Mouse (Mus musculus) limb, embryonic 13.5 days (tissue): ENCODE results near the gene Fbll1. TPM values are rescaled to one million over a fixed set of nuclear protein-coding genes. Genes with fewer than 3 reads are reported as not detected.

Source experiments
- ATAC-seq: fragments of 200-750 bp; cut with Nextera tagmentation; 2 replicates; pipeline ENCODE4 v1.8.0; 2017; ENCODE audit warnings: low read depth, moderate number of reproducible peaks, moderate TSS enrichment; ENCODE audit not compliant: low FRiP score
- H3K27ac ChIP-seq: fragments of 300-500 bp; sonication (generic); 2 replicates; pipeline ENCODE4 v1.5.1; 2015; ENCODE audit warnings: inconsistent platforms, mild to moderate bottlenecking, moderate library complexity
- H3K27me3 ChIP-seq: fragments of 300-500 bp; sonication (generic); 2 replicates; pipeline ENCODE4 v1.6.1; 2015; ENCODE audit warnings: mild to moderate bottlenecking, inconsistent platforms
- H3K36me3 ChIP-seq: fragments of 300-500 bp; sonication (generic); 2 replicates; pipeline ENCODE4 v1.6.1; 2015; ENCODE audit warnings: inconsistent platforms, mild to moderate bottlenecking, moderate library complexity
- H3K4me1 ChIP-seq: fragments of 300-500 bp; sonication (generic); 2 replicates; pipeline ENCODE4 v1.6.1; 2015; ENCODE audit warnings: inconsistent platforms
- H3K4me2 ChIP-seq: fragments of 300-500 bp; sonication (generic); replicated peaks from 2 replicates; pipeline ENCODE4 v1.6.1; 2015; ENCODE audit warnings: inconsistent platforms, mild to moderate bottlenecking, moderate library complexity
- H3K4me3 ChIP-seq: fragments of 300-500 bp; sonication (generic); 2 replicates; pipeline ENCODE4 v1.5.1; 2015; ENCODE audit warnings: moderate library complexity, mild to moderate bottlenecking, inconsistent platforms
- H3K9ac ChIP-seq: fragments of 300-500 bp; sonication (generic); 2 replicates; pipeline ENCODE4 v1.6.1; 2015; ENCODE audit warnings: mild to moderate bottlenecking, inconsistent platforms
- H3K9me3 ChIP-seq: fragments of 300-500 bp; sonication (generic); 2 replicates; pipeline ENCODE4 v1.6.1; 2016; ENCODE audit warnings: inconsistent platforms
- WGBS: fragments of 180-500 bp; shearing (Covaris S2); methylation state at CpG from one replicate; pipeline ENCODE4 v1.1.7; 2015; 5-methylcytosine and 5-hydroxymethylcytosine counted together
- polyA plus RNA-seq: library from polyadenylated mRNA; unstranded; fragments of >200 nt; fragmentation: Nextera tagmentation; extraction: Ambion mirVana; gene quantifications from 2 replicates; pipeline ENCODE4 v1.2.1, GENCODE M21; 2015

The Fbll1 gene
- polyA plus RNA-seq, 1 experiment from 2014 or later, result not detected

DNA sequence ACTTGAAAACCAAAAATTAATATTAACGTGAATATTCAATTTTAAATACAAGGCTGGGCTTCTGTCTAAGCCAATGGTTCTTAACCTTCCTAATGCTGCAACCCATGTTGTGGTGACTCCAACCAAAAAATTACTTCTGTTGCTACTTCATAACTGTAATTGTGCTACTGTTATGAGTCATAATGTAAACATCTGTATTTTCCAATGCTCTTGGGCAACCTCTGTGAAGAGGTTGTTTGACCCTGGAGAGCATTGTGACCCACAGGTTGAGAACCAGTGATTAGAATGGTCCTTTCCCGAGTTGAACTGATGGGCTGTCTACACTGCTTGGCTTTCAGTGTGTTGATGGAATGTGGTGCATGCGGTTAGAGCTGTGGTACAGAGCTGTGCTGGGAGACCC is 22.2 kb downstream of the Fbll1 start:
- H3K27me3 ChIP-seq, result no peaks in the 10 kb centered on the region
- peaks cover 52% of the 10 kb centered on the region for H3K36me3 ChIP-seq
- ATAC-seq, result no peak
- 92% methylated on average over 3 of the region's 3 CpGs for WGBS
- H3K9ac ChIP-seq, result no peak overlapping the region
- H3K9me3 ChIP-seq, result no peaks in the 10 kb centered on the region
- H3K27ac ChIP-seq, result no peak overlapping the region
- H3K4me2 ChIP-seq, result no peak overlapping the region
- H3K4me3 ChIP-seq, result no peak overlapping the region
- H3K4me1 ChIP-seq, result no peaks in the 10 kb centered on the region

- Histone ChIP-seq H3K9ac (no peak overlapping the region), H3K27ac (no peak overlapping the region), H3K4me2 (no peak overlapping the region), H3K36me3 (peaks cover 50% of the 10 kb centered on the region), H3K4me1 (peaks cover 8% of the 10 kb centered on the region), H3K9me3 (no peaks in the 10 kb centered on the region), H3K27me3 (no peaks in the 10 kb centered on the region), H3K4me3 (no peak overlapping the region)
- 97% methylated on average over 3 of the region's 3 CpGs for WGBS
- no peak for ATAC-seq
These were observed 23.1 kb downstream of the Fbll1 start for GRCm38 (mm10) chr11:35775606-35776005.

- WGBS, result 62% methylated on average over 9 of the region's 9 CpGs
- Histone ChIP-seq H3K4me3 (peak overlapping the region; percentile 93), H3K9me3 (no peaks in the 10 kb centered on the region), H3K27me3 (no peaks in the 10 kb centered on the region), H3K4me1 (peaks cover 11% of the 10 kb centered on the region), H3K4me2 (peak overlapping the region; percentile 79), H3K27ac (no peak overlapping the region), H3K9ac (peak overlapping the region; percentile 91), H3K36me3 (peaks cover 8% of the 10 kb centered on the region)
- no peak for ATAC-seq
These were observed 27.8 kb downstream of the Fbll1 start for GRCm38 (mm10) chr11:35770741-35771504.

DNA sequence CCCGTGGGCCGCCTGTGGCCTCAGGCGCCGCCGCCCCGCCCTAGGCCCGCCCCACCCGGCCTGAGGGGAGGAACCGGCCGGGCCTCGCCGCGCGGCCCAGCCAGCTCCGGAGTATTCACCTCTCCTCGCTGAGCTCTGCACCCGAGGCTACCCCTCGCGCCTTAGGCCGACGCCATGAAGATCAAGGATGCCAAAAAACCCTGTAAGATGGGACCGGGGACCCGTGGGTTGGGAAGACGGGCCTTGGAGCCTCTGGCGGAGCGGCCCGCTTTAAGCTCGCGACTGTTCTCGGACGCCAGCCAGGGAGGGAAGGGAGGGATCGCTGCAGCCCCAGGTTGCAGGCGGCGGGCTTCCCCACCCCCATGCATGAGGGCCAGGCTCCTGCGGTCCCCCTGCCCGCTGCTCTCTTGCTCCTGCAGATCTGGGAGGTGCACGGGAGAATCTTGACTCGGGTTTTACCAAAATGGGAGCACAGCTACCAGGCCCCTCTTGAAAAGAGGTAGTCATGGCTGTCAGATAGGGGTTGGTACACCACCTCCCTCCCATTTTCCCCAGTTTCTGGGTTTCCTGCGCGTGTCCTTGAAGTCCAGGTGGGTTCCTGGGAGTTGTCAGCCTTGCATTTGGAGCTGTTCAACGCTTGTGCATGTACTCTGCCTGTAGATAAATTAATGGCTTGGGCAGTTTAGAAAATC is 28.8 kb downstream of the Fbll1 start:
- Histone ChIP-seq H3K4me2 (peak overlapping the region; percentile 79), H3K27ac (peak overlapping the region; percentile 92), H3K4me3 (peak overlapping the region; percentile 93), H3K27me3 (no peaks in the 10 kb centered on the region), H3K9me3 (no peaks in the 10 kb centered on the region), H3K4me1 (peaks cover 11% of the 10 kb centered on the region), H3K36me3 (peaks cover 7% of the 10 kb centered on the region), H3K9ac (peak overlapping the region; percentile 91)
- WGBS, result 1% methylated on average over 39 of the region's 41 CpGs
- peak; percentile 90 for ATAC-seq

DNA sequence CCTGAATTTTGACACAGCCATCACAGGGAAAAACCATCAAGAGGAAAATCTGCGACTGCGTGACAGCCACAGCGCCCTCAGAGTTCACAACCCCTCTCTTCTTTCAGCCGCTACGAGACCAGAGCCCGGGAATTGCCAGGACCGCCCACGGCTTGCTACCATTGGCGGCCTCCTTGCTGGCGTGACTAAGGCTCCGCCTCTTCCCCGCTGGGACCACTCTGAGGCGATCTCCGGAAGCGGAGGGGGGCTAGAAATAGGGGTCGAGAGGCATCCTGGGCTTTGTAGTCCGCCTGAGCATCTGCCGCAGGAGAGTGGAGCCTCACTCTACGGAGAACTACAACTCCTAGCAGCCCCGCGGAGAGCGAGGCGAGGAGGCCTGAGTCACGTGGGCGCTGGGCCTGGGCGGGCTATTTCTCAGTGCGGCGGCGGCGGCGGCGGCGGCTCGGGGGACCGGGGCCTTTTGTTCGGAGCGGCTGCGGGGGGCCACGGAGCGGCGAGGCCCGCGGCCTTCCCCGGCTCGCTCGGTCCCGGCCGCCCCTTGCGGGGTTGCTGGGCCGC is 29.4 kb downstream of the Fbll1 start, which contains the start of gene Pank3:
Pank3 (plus strand) TSS at position 297 of the 558 bp plus-strand sequence.
- ATAC-seq, result peak; percentile 100
- under 1% methylated on average over 49 of the region's 50 CpGs for WGBS
- H3K4me2 ChIP-seq, result peak within 1 kb of the TSS; percentile 79

DNA sequence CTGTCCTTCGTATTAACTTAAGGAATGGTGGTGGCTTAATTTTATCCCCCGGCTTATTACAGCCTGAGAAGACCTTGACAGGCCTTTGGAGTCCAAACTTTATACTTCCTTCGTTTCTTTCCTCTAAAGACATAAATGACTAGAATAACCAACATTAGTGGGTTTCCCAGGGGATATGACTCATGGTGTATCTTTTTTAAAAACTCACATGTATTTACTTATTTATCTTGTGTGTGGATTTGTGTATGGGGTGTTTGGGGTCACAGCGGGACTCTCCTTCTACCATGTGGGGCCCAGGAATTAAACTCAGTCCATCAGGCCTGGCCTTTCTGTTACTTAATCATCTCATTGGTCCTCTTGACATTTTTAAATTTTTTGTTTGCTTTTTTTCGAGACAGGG is 31.8 kb downstream of the Fbll1 start:
- no peak overlapping the region for H3K4me3 ChIP-seq
- H3K9me3 ChIP-seq, result no peaks in the 10 kb centered on the region
- H3K4me2 ChIP-seq, result no peak overlapping the region
- H3K4me1 ChIP-seq, result peaks cover 11% of the 10 kb centered on the region
- no peaks in the 10 kb centered on the region for H3K27me3 ChIP-seq
- 89% methylated on average over 5 of the region's 5 CpGs for WGBS
- no peak overlapping the region for H3K27ac ChIP-seq
- ATAC-seq, result no peak
- no peak overlapping the region for H3K9ac ChIP-seq
- no peaks in the 10 kb centered on the region for H3K36me3 ChIP-seq

More for the DNA sequence above, 29.4 kb downstream of the Fbll1 start, which contains the start of gene Pank3:
- Histone ChIP-seq H3K27ac (peak within 1 kb of the TSS; percentile 92), H3K4me3 (peak within 1 kb of the TSS; percentile 93), H3K9ac (peak within 1 kb of the TSS; percentile 91), H3K27me3 (no peaks in the 10 kb centered on the region), H3K9me3 (no peaks in the 10 kb centered on the region), H3K36me3 (peaks cover 7% of the 10 kb centered on the region), H3K4me1 (peaks cover 11% of the 10 kb centered on the region)

GRCm38 (mm10) chr11:35760627-35761003 is 38.1 kb downstream of the Fbll1 start:
- no peaks in the 10 kb centered on the region for H3K27me3 ChIP-seq
- ATAC-seq, result no peak
- peaks cover 8% of the 10 kb centered on the region for H3K4me1 ChIP-seq
- no peak overlapping the region for H3K4me3 ChIP-seq
- H3K9ac ChIP-seq, result no peak overlapping the region
- H3K27ac ChIP-seq, result no peak overlapping the region
- H3K9me3 ChIP-seq, result no peaks in the 10 kb centered on the region
- H3K36me3 ChIP-seq, result no peaks in the 10 kb centered on the region
- 91% methylated on average over 4 of the region's 4 CpGs for WGBS
- H3K4me2 ChIP-seq, result no peak overlapping the region

GRCm38 (mm10) chr11:35760001-35760626 is 38.6 kb downstream of the Fbll1 start:
- no peak overlapping the region for H3K27ac ChIP-seq
- H3K27me3 ChIP-seq, result no peaks in the 10 kb centered on the region
- ATAC-seq, result no peak
- H3K36me3 ChIP-seq, result no peaks in the 10 kb centered on the region
- H3K9ac ChIP-seq, result no peak overlapping the region
- no peak overlapping the region for H3K4me2 ChIP-seq
- no peak overlapping the region for H3K4me3 ChIP-seq
- peaks cover 13% of the 10 kb centered on the region for H3K4me1 ChIP-seq
- no peaks in the 10 kb centered on the region for H3K9me3 ChIP-seq
- WGBS, result 88% methylated on average over 7 of the region's 7 CpGs

DNA sequence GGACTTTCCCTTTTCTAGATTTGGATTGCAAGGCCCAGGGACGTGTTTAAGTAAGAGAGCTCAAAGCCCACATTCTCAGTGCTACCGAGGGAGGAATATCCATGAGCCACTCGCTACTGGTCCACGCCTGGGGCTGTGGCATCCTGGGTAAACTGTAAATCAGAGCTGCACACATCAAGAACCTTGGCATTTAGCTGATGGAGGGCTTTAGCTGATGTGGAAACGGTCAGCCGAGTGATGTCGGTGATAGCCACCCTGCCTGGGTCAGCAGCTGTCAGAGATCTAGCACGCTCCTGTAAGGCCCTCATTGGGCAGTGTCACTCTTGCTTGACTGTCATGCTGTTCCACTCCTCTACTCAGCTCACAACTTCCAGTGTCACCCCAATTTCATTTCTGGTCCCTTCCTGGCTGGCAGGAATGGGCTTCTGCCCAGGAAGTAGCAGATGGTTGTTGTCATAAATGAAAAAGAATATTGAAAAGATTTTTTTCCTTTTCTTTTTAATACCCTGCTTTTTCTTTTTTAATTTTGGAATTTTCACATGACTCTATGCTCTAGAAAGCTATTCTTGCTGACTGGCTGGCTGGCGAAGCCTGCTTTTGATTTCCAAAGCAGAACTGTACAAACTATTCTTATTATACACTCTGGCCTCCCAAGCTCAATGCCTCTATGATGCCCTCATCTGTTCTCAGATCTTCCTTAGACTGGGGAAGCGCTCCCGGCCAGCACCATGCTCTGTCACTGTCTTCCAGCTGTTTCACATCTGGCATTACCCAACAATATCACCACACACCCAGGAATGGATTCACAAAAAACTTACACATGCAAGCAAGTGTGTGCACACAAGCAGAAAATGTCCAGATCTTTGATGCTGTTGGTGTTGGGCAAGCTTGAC is 42.0 kb downstream of the Fbll1 start:
- no peak overlapping the region for H3K4me2 ChIP-seq
- no peak for ATAC-seq
- 83% methylated on average over 11 of the region's 11 CpGs for WGBS

DNA sequence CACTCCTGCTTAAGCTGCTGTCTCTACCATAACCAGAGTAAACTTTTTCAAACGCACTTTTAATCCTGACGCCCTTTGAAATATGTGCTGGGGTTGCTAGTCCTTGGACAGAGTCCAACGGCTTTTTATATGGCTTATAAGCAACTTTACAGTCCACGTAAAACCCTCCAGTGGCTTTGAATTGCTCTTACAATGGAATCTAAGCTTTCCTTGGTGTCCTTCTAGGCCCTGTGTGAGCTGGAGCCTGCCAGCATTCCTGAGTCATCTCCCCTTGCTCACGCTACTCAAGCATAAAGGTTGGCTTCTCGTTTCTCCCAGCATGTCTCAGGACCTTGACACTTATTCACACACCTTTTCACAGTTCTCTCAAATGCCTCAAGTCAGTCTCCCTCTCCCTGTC is 43.1 kb downstream of the Fbll1 start:
- WGBS, result 27% methylated on average over 6 of the region's 6 CpGs
- no peaks in the 10 kb centered on the region for H3K36me3 ChIP-seq
- no peak overlapping the region for H3K4me2 ChIP-seq
- H3K4me3 ChIP-seq, result no peak overlapping the region
- 0 out of 2 replicates have a peak overlapping the region, but pooled peaks have one; percentile 10 for H3K27ac ChIP-seq
- H3K9me3 ChIP-seq, result no peaks in the 10 kb centered on the region
- H3K27me3 ChIP-seq, result no peaks in the 10 kb centered on the region
- ATAC-seq, result peak; percentile 54; the same call in 1 of the 2 replicates
- H3K9ac ChIP-seq, result no peak overlapping the region
- H3K4me1 ChIP-seq, result peaks cover 14% of the 10 kb centered on the region

More for the DNA sequence above, 42.0 kb downstream of the Fbll1 start:
- Histone ChIP-seq H3K9me3 (no peaks in the 10 kb centered on the region), H3K27ac (no peak overlapping the region), H3K27me3 (no peaks in the 10 kb centered on the region), H3K4me1 (peaks cover 14% of the 10 kb centered on the region), H3K9ac (no peak overlapping the region), H3K4me3 (no peak overlapping the region), H3K36me3 (no peaks in the 10 kb centered on the region)

DNA sequence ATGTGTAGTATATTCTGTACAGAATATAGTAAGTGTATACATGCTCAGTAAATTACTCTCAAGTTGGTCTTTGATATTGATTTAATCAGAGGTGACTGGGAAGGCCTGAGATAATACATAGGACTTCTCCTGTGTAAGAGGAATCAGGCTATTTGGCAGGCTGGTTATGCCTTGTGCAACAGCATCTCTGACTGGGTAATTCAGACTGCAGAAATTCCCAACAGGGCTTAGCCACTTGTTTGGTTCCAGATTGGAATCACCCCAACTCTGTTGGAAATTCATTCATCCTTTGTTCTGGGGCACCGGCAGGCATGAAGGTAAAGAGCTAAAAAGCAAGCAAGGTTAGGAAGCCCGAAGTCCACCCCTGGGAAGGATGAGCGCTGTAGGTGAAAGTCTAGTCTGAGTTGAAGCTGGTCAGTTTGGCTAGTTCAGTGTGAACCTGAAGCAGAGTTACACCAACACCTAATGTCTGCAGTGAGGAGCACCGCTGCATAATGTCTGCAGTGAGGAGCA is 43.7 kb downstream of the Fbll1 start:
- Histone ChIP-seq H3K27ac (no peak overlapping the region), H3K36me3 (no peaks in the 10 kb centered on the region), H3K4me2 (no peak overlapping the region), H3K4me1 (peaks cover 16% of the 10 kb centered on the region), H3K27me3 (no peaks in the 10 kb centered on the region), H3K4me3 (no peak overlapping the region), H3K9ac (no peak overlapping the region), H3K9me3 (no peaks in the 10 kb centered on the region)
- 82% methylated on average over 4 of the region's 4 CpGs for WGBS
- no peak for ATAC-seq
